Mouse (Mus musculus): ENCODE results near the gene Fbxw21. TPM values are rescaled to one million over a fixed set of nuclear protein-coding genes. Genes with fewer than 3 reads are reported as not detected.

Fbxw21 gene
- polyA plus RNA-seq, 1 experiment: not detected

DNA sequence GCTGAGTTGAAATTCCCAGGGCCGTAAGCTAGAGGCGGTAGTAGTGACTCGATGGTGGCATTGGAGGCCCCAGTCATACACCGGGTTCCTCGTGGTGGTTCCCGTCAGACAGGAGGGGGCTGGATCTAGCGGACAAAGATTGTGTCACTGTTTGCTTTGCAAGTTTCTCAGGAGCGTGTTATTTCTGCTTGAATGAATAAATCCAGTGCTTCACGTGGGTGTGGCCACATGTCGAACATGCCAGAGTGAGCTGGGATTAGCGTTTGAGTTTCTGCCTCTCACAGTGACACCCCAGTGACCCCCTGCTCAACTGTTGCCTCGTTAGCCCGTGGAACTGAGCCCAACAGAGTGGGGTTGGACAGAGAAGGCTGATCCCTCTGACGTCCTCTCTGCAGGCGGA lies 71.4 kb downstream of the Fbxw21 start:
- Histone ChIP-seq H3K27ac (ENCODE audit: control insufficient read depth, insufficient read depth, low read length) (no peak overlapping the region), H3K4me3 (ENCODE audit: control insufficient read depth, insufficient read depth, low read length) (no peak overlapping the region), H3K4me1 (replicated peaks; ENCODE audit: control insufficient read depth, insufficient read depth, low read length) (peaks cover 9% of the 10 kb centered on the region), H3K27me3 (ENCODE audit: control insufficient read depth, insufficient read depth, low read length) (no peaks in the 10 kb centered on the region), H3K36me3 (ENCODE audit: control insufficient read depth, insufficient read depth, low read length) (no peaks in the 10 kb centered on the region)
- DNase-seq: no peak
- TF ChIP-seq CTCF (IDR thresholded peaks at IDR 0.05; ENCODE audit: borderline replicate concordance, control insufficient read depth, extremely low read depth, insufficient read depth, low read length, poor library complexity): no peak
- no peak for TF ChIP-seq POLR2A (IDR thresholded peaks at IDR 0.05; ENCODE audit: control insufficient read depth, extremely low read depth, insufficient read depth, low read length, poor library complexity)
- WGBS: 93% methylated on average over 15 of the region's 15 CpGs

Other genes with a start within 250 kb of the Fbxw21 start
- 0.47 and 0.75 TPM in 2 replicates for gene Tmem89, start 247.4 kb downstream of the Fbxw21 start, polyA plus RNA-seq (2012; rRNA removed)
- 554 and 681 TPM in 2 replicates for gene Uqcrc1, start 225.4 kb downstream of the Fbxw21 start, polyA plus RNA-seq (2012; rRNA removed)
- gene Col7a1, start 208.5 kb downstream of the Fbxw21 start, polyA plus RNA-seq (2012; rRNA removed): 5.1 and 7.9 TPM in 2 replicates
- gene Ucn2, start 176.0 kb downstream of the Fbxw21 start, polyA plus RNA-seq (2012; rRNA removed): 0.40 and 1.3 TPM in 2 replicates
- 13.4 and 15.1 TPM in 2 replicates for gene Pfkfb4, start 170.3 kb downstream of the Fbxw21 start, polyA plus RNA-seq (2012; rRNA removed)
- gene Shisa5, start 123.5 kb downstream of the Fbxw21 start, polyA plus RNA-seq (2012; rRNA removed): 2,502 and 2,648 TPM in 2 replicates
- gene Trex1, start 102.3 kb downstream of the Fbxw21 start, polyA plus RNA-seq (2012; rRNA removed): 210 and 228 TPM in 2 replicates
- gene Atrip, start 87.9 kb downstream of the Fbxw21 start, polyA plus RNA-seq (2012; rRNA removed): 37.9 and 39.9 TPM in 2 replicates
- gene Ccdc51, start 79.5 kb downstream of the Fbxw21 start, polyA plus RNA-seq (2012; rRNA removed): 11.7 and 11.9 TPM in 2 replicates
- 31.4 and 52.2 TPM in 2 replicates for gene Tma7, start 79.5 kb downstream of the Fbxw21 start, polyA plus RNA-seq (2012; rRNA removed)
- gene Plxnb1, start 66.7 kb downstream of the Fbxw21 start, polyA plus RNA-seq (2012; rRNA removed): 22.4 and 25.6 TPM in 2 replicates
- 0.07 TPM in 1 of 2 replicates, not detected in the other for gene Fbxw13, start 33.9 kb upstream of the Fbxw21 start, polyA plus RNA-seq (2012; rRNA removed)
- not detected in 2 replicates for gene Fbxw20, start 72.7 kb upstream of the Fbxw21 start, polyA plus RNA-seq (2012; rRNA removed)
- gene Fbxw14, start 125.6 kb upstream of the Fbxw21 start, polyA plus RNA-seq (2012; rRNA removed): not detected in 2 replicates
- gene Fbxw28, start 177.6 kb upstream of the Fbxw21 start, polyA plus RNA-seq (2012; rRNA removed): not detected in 2 replicates
- gene Fbxw22, start 242.3 kb upstream of the Fbxw21 start, polyA plus RNA-seq (2012; rRNA removed): not detected in 2 replicates